Mouse (Mus musculus) lung, postnatal 0 days (tissue): Measurements from ENCODE around the gene Rln1.

Source experiments
- CTCF ChIP-seq: IDR thresholded peaks from 2 replicates; pipeline ENCODE4 v1.5.1; 2016; ENCODE audit warnings: antibody characterized with exemption, mild to moderate bottlenecking
- EP300 ChIP-seq: IDR thresholded peaks from 2 replicates; pipeline ENCODE4 v1.6.1; 2016; ENCODE audit warnings: antibody characterized with exemption, mild to moderate bottlenecking, control low read depth

DNA sequence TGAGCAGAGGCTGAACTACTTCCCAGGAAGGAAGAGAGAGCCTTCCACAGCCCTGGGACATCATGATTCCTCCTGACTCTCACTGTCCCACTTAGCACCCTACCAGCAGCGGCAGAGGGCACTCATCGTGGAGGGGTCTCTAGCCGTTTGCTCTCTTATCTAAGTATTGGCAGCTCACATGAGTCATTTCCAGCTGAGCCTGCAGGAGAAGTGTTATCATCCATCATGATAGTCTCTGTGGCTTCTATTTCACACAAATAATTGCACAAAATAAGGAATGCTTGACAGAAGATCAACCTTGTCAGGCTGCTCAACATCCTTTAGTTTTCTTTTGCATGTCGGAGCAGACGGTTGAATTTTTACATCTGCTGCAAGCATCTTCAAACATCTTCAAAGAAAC is 25.8 kb upstream of the Rln1 start:
- no peak for TF ChIP-seq CTCF
- no peak for TF ChIP-seq EP300
